Mouse (Mus musculus): ENCODE data around the gene Gm3636.
"Not testable (repeated sequence)": the region's sequence is repeated elsewhere in the genome, so short reads cannot be mapped to it uniquely, and the experiment has no call there.

Gm3636 gene

GRCm38 (mm10) chr14:6742232-6742631 lies at the start of gene Gm3636:
Gene Gm3636 (minus strand): TSS chr14:6742332.
- DNase-seq (ENCODE audit: extremely low spot score, low spot score): not testable (repeated sequence)

GRCm38 (mm10) chr14:6774311-6774710 lies 32.2 kb upstream of the Gm3636 start, which contains the start of gene Gm8362:
Gene Gm8362 (minus strand): TSS chr14:6774411.
- not testable (repeated sequence) for DNase-seq (ENCODE audit: extremely low spot score, low spot score)

GRCm38 (mm10) chr14:6757231-6757536 lies 15.1 kb upstream of the Gm3636 start:
- not testable (repeated sequence) for DNase-seq (ENCODE audit: extremely low spot score, low spot score)

- peak; percentile 14 for DNase-seq (ENCODE audit: extremely low spot score, low spot score)
These were observed 14.5 kb upstream of the Gm3636 start for GRCm38 (mm10) chr14:6756384-6757230.

DNA sequence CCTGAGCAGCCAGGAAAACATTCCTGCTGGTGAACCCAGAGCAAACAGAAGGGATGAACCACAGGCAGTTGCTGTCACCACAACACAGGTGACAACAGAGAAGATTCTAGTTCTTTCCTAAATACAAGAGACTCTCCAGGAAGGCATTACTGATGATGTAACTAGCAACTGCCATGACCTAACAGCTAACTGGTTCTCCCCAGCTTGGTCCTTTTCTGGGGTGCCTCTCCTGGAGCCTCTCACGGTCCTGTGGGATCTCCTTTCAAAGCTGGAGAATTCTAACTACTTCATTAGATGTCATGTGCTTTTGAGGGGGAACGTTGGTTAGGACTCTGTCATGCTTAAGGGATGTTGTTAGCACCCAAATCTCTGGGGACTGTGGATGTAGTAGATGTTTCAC lies 22.0 kb downstream of the Gm3636 start, which contains the start of gene Gm8050:
TSS of gene Gm8050 (minus strand) at position 101 of the 400 bp plus-strand sequence.
- not testable (repeated sequence) for DNase-seq (ENCODE audit: extremely low spot score, low spot score)
